Mouse (Mus musculus): ENCODE measurements around the gene Gimap1.

Gimap1 gene

GRCm38 (mm10) chr6:48768178-48768869, 29.5 kb downstream of the Gimap1 start:
- ChIA-PET POLR2A (interaction anchor here in 2 of 4 experiments (0.8 to 1.0 kb wide), 2 partner anchors 25 to 128 kb away, joined by 3 read pairs; no protein-coding TSS in a partner anchor), CTCF (interaction anchor here in 2 of 4 experiments (0.9 to 1.0 kb wide), 2 partner anchors 121 to 122 kb away, joined by 3 to 6 read pairs; partner anchors contain the start of gene Gimap8 (in 1 of the 2))

- CTCF ChIA-PET: interaction anchor here in 2 of 4 experiments (0.9 to 1.0 kb wide), 2 partner anchors 122 to 123 kb away, joined by 3 to 6 read pairs; partner anchors contain the start of gene Gimap8 (in 1 of the 2)
- POLR2A ChIA-PET: interaction anchor here in 2 of 4 experiments (0.8 to 1.0 kb wide), 2 partner anchors 26 to 129 kb away, joined by 3 read pairs; no protein-coding TSS in a partner anchor
Observed at GRCm38 (mm10) chr6:48768933-48769332, 30.1 kb downstream of the Gimap1 start.

- POLR2A ChIA-PET: interaction anchor here in 2 of 4 experiments (0.6 to 1.2 kb wide), 8 partner anchors 14 to 575 kb away, joined by 3 to 5 read pairs (median 4); partner anchors contain the start of gene Gimap8 (in 1 of the 2)
Observed at GRCm38 (mm10) chr6:48770696-48771095, 31.8 kb downstream of the Gimap1 start, which contains the start of gene Gimap3. Gene Gimap3, minus strand, starts transcription at chr6:48770851.

GRCm38 (mm10) chr6:48772030-48772429, 33.2 kb downstream of the Gimap1 start:
- POLR2A ChIA-PET: interaction anchor here in 2 of 4 experiments (0.7 to 1.0 kb wide), 2 partner anchors 87 to 217 kb away, joined by 3 to 8 read pairs; partner anchors contain the start of gene Lrrc61 (in 1 of the 2)
- CTCF ChIA-PET: interaction anchor here (0.5 to 3.6 kb wide), 18 partner anchors 13 to 730 kb away, joined by 3 to 50 read pairs (median 4); partner anchors contain the start of genes Gimap8 (in 3 of the 4) and Gimap5 (in 1 of the 4)

More at GRCm38 (mm10) chr6:48770696-48771095, 31.8 kb downstream of the Gimap1 start, which contains the start of gene Gimap3:
- CTCF ChIA-PET: interaction anchor here (0.6 to 3.6 kb wide), 14 partner anchors 19 to 438 kb away, joined by 3 to 50 read pairs (median 4); partner anchors contain the start of genes Gimap8 (in 2 of the 4) and Gimap5 (in 1 of the 4)

GRCm38 (mm10) chr6:48784406-48784805, 45.6 kb downstream of the Gimap1 start:
- ChIA-PET CTCF (interaction anchor here in 2 of 4 experiments (0.6 to 1.0 kb wide), 2 partner anchors 12 to 417 kb away, joined by 3 to 5 read pairs; no protein-coding TSS in a partner anchor), POLR2A (interaction anchor here in 1 of 4 experiments (1.0 kb wide), 1 partner anchor 14 kb away, joined by 3 read pairs; the partner anchor contains the start of gene Gimap3)

GRCm38 (mm10) chr6:48785189-48785588, 46.3 kb downstream of the Gimap1 start:
- ChIA-PET CTCF (interaction anchor here in 1 of 4 experiments (1.0 kb wide), 1 partner anchor 13 kb away, joined by 3 read pairs; no protein-coding TSS in a partner anchor), POLR2A (interaction anchor here in 1 of 4 experiments (1.0 kb wide), 1 partner anchor 14 kb away, joined by 3 read pairs; the partner anchor contains the start of gene Gimap3)

GRCm38 (mm10) chr6:48785601-48786000, 46.7 kb downstream of the Gimap1 start:
- POLR2A ChIA-PET: no interaction called here
- CTCF ChIA-PET: no interaction called here

- POLR2A ChIA-PET: no interaction called here
- CTCF ChIA-PET: interaction anchor here in 1 of 4 experiments (1.7 kb wide), 1 partner anchor 16 kb away, joined by 6 read pairs; no protein-coding TSS in a partner anchor
Observed at GRCm38 (mm10) chr6:48787867-48788266, 49.0 kb downstream of the Gimap1 start.

Measured in embryonic stem cell, embryonic (primary cell).